Mouse (Mus musculus) stomach, embryonic 16.5 days (tissue): ENCODE results near the gene Fam189a1. TPM values are rescaled to one million over a fixed set of nuclear protein-coding genes. Genes with fewer than 3 reads are reported as not detected.

Experiments
- ATAC-seq: fragments of 200-750 bp; cut with Nextera tagmentation; 2 replicates; pipeline ENCODE4 v1.8.0; 2017; ENCODE audit warnings: moderate number of reproducible peaks, moderate TSS enrichment; ENCODE audit not compliant: insufficient read depth, low FRiP score
- H3K27ac ChIP-seq: fragments of 300-500 bp; sonication (generic); 2 replicates; pipeline ENCODE4 v1.5.1; 2014; ENCODE audit warnings: low read length
- H3K27me3 ChIP-seq: fragments of 300-500 bp; sonication (generic); 2 replicates; pipeline ENCODE4 v1.6.1; 2014; ENCODE audit warnings: low read length, control low read depth, mixed read lengths; ENCODE audit not compliant: control insufficient read depth, insufficient read depth
- H3K36me3 ChIP-seq: fragments of 300-500 bp; sonication (generic); 2 replicates; pipeline ENCODE4 v1.6.1; 2014; ENCODE audit warnings: low read length; ENCODE audit not compliant: control insufficient read depth, insufficient read depth
- H3K4me1 ChIP-seq: fragments of 300-500 bp; sonication (generic); 2 replicates; pipeline ENCODE4 v1.6.1; 2014; ENCODE audit warnings: low read length, control low read depth, mixed read lengths; ENCODE audit not compliant: control insufficient read depth, insufficient read depth
- H3K4me2 ChIP-seq: fragments of 300-500 bp; sonication (generic); 2 replicates; pipeline ENCODE4 v1.6.1; 2014; ENCODE audit warnings: low read depth, low read length, mixed read lengths
- H3K4me3 ChIP-seq: fragments of 300-500 bp; sonication (generic); replicated peaks from 2 replicates; pipeline ENCODE4 v1.5.1; 2014; ENCODE audit warnings: mild to moderate bottlenecking, low read length
- H3K9ac ChIP-seq: fragments of 300-500 bp; sonication (generic); 2 replicates; pipeline ENCODE4 v1.6.1; 2014; ENCODE audit warnings: low read length
- H3K9me3 ChIP-seq: fragments of 300-500 bp; sonication (generic); replicated peaks from 2 replicates; pipeline ENCODE4 v1.6.1; 2016; ENCODE audit warnings: low read length, control low read depth; ENCODE audit not compliant: control insufficient read depth
- WGBS: fragments of 180-500 bp; shearing (Covaris S2); extraction: QIAGEN DNeasy Blood & Tissue Kit; methylation state at CpG from one replicate; pipeline ENCODE4 v1.1.7; 2014; 5-methylcytosine and 5-hydroxymethylcytosine counted together
- polyA plus RNA-seq: library from polyadenylated mRNA; unstranded; fragments of >200 nt; fragmentation: Nextera tagmentation; extraction: Ambion mirVana; gene quantifications from 2 replicates; pipeline ENCODE4 v1.2.1, GENCODE M21; 2015

The Fam189a1 gene
- polyA plus RNA-seq, result 0.37 and 1.8 TPM in 2 replicates

DNA sequence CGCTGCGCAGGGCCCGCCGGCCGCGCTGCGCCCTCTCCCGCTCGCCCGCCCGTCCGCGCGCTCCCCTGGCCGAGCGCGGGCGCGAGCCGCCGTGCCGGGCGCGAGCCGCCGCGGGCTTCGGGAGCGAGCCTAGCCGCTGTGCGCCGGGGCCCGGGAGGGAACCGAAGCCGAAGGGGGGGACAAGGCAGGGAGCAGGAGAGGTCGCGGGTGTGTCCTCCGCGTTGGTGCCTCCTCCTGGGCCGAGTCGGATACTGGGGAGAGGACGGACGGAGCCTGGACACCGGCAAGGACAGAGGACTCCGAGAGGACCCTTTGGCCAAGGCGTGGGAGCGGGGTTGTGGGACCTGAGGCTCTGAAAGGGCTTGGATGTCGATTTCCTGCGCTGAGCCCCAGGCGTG, at the start of gene Fam189a1:
TSS of gene Fam189a1 (minus strand) at position 57 of the 398 bp plus-strand sequence.
- peak within 1 kb of the TSS; percentile 60 for H3K4me3 ChIP-seq
- peak within 1 kb of the TSS; percentile 68 for H3K9ac ChIP-seq
- H3K27me3 ChIP-seq, result peaks cover 40% of the 10 kb centered on the region
- H3K36me3 ChIP-seq, result no peaks in the 10 kb centered on the region
- H3K4me2 ChIP-seq, result peak within 1 kb of the TSS; percentile 98
- peak; percentile 68; the same call in 1 of the 2 replicates for ATAC-seq
- no peaks in the 10 kb centered on the region for H3K9me3 ChIP-seq
- no peaks in the 10 kb centered on the region for H3K4me1 ChIP-seq
- H3K27ac ChIP-seq, result no peak within 1 kb of the TSS
- WGBS, result 2% methylated on average over 49 of the region's 50 CpGs

DNA sequence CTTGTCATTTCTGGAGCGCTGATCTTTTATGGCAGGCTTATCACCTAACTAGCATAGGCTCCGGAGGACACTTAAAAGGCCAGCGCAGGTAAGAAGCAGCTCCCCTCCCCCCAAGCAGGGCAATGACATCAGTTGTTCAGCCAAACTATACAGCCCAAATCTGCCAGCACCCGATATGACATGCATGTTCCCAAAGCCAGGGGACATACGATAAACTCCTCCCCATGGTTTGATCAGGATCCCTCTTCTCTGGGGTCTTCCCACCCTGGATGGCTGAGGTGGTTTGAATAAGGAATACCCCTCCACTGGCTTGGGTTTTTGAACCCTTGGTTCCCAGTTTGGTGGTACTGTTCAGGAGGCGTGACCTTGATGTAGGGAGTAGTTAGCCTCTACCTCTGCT, 49.7 kb upstream of the Fam189a1 start:
- Histone ChIP-seq H3K27me3 (no peaks in the 10 kb centered on the region), H3K4me1 (no peaks in the 10 kb centered on the region), H3K36me3 (no peaks in the 10 kb centered on the region), H3K4me3 (no peak overlapping the region), H3K27ac (no peak overlapping the region), H3K9ac (no peak overlapping the region), H3K9me3 (no peaks in the 10 kb centered on the region), H3K4me2 (no peak overlapping the region)
- WGBS, result 86% methylated on average over 6 of the region's 6 CpGs
- no peak for ATAC-seq

DNA sequence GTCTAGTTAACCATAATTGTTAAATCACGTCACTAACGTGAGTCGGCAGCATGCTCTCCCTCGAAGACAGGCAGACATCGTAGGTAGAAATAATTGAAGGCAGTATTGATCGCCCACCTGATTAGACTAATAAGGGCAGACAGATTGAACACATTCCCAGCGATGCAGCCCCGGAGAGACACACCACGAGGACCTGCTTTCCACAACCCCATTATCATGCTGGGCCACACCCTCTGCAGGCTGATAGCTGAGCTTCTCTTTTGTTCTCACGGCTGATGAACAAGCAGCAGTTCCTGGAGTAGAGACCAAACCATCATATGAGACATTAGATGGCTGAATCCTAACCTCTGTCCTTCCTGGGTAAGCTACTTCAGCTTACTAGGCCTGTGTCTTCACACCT, 46.3 kb upstream of the Fam189a1 start:
- Histone ChIP-seq H3K9me3 (0 out of 2 replicates have a peak, but pooled peaks cover 5% of the 10 kb centered on the region), H3K4me2 (no peak overlapping the region), H3K9ac (no peak overlapping the region), H3K4me3 (no peak overlapping the region), H3K4me1 (no peaks in the 10 kb centered on the region), H3K27me3 (no peaks in the 10 kb centered on the region), H3K36me3 (no peaks in the 10 kb centered on the region), H3K27ac (no peak overlapping the region)
- no peak for ATAC-seq
- WGBS, result 80% methylated on average over 10 of the region's 10 CpGs

DNA sequence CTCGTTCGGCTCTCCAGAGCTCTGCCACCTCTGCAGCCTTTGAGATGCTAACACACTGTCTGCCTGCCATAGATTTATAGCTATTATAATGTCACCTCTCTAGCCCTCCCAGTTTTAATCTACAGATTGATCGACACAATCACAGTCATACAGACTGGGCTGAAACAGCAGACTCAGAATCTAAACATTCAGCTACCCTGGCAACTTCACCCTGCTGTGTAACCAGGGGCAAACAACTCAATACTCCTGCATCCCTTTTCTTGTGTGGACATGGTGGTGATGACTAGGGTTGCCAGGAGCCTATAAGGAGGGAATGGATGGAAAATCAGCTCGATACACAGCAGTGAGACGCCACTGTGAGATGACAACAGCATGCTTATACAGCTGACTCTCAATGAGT, 24.3 kb upstream of the Fam189a1 start:
- H3K9ac ChIP-seq, result no peak overlapping the region
- no peaks in the 10 kb centered on the region for H3K4me1 ChIP-seq
- no peaks in the 10 kb centered on the region for H3K36me3 ChIP-seq
- no peaks in the 10 kb centered on the region for H3K9me3 ChIP-seq
- WGBS, result 46% methylated on average over 5 of the region's 5 CpGs
- no peaks in the 10 kb centered on the region for H3K27me3 ChIP-seq
- ATAC-seq, result no peak
- H3K4me2 ChIP-seq, result no peak overlapping the region
- no peak overlapping the region for H3K27ac ChIP-seq
- no peak overlapping the region for H3K4me3 ChIP-seq

DNA sequence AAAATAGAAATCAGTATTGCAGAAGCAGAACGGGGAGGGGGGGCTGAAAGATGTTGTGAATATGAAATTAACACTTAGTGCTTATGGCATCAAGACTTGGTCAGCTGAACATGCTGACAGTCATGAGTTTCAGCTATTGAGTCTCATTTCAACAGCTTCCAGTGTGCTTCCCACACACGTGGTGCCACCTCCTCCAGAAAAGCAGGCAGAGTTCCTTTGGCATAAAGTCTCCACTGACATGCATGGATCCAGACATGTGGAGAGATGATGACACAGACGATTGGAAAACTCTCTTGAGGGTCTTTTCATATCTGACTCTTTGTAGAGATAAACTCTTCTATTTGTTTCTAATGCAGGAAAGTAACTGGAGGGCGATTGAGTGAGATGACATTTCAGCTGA, 14.4 kb upstream of the Fam189a1 start:
- Histone ChIP-seq H3K9ac (no peak overlapping the region), H3K4me3 (no peak overlapping the region), H3K36me3 (no peaks in the 10 kb centered on the region), H3K27ac (no peak overlapping the region), H3K4me1 (no peaks in the 10 kb centered on the region), H3K27me3 (no peaks in the 10 kb centered on the region), H3K4me2 (no peak overlapping the region), H3K9me3 (no peaks in the 10 kb centered on the region)
- WGBS, result 75% methylated on average over 4 of the region's 4 CpGs
- ATAC-seq, result no peak

DNA sequence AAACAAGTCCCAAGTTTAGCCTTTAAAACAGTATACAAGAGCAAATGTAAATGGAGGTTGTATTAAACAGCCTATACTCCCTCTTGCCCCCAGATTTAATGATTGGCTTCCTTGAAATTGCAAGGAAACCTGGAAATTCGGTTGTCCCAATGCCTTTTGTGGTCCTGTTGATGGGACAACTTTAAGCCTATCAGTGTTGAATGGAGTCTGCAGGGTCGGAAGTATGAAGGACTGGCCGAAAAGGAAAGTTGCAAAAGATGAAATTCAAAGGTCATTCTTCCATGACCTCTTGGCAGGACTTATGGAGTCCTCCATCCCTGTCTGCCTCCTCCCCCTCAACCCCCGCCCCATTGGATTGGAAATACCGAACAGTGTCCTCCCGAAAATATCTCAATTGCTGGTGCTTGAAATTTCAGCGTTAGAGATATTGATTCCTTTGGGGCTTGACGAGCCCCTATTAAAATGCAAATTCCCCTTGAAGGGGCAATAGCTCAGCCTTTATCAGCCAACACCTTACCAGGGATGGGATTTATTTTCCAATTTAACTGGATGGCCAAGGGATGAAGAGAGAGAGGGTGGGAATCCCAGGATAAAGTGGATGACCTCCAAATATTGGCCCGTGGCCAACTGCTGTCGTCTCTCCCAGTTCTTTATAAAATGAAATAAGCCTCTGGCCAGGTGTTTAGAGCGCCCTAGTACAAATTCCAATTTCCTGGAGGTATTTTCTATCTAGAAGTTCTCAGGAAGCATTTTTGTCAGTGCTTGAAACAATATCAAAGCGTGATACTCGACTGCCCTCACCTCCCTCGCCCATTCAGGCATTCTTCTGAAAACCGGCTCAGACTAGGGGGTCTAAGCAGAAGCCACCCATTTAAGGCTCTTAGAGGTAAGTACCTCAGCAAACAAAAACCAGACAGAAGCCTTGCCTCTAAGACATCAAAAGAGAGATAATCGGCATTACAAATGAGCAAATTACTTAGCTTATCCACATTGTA, 958 bp upstream of the Fam189a1 start:
- H3K27me3 ChIP-seq, result peaks cover 40% of the 10 kb centered on the region
- H3K4me1 ChIP-seq, result no peaks in the 10 kb centered on the region
- peak overlapping the region; percentile 60 for H3K4me3 ChIP-seq
- H3K36me3 ChIP-seq, result no peaks in the 10 kb centered on the region
- H3K27ac ChIP-seq, result no peak overlapping the region
- no peak for ATAC-seq
- peak overlapping the region; percentile 98 for H3K4me2 ChIP-seq
- no peak overlapping the region for H3K9ac ChIP-seq
- 16% methylated on average over 16 of the region's 16 CpGs for WGBS
- no peaks in the 10 kb centered on the region for H3K9me3 ChIP-seq

DNA sequence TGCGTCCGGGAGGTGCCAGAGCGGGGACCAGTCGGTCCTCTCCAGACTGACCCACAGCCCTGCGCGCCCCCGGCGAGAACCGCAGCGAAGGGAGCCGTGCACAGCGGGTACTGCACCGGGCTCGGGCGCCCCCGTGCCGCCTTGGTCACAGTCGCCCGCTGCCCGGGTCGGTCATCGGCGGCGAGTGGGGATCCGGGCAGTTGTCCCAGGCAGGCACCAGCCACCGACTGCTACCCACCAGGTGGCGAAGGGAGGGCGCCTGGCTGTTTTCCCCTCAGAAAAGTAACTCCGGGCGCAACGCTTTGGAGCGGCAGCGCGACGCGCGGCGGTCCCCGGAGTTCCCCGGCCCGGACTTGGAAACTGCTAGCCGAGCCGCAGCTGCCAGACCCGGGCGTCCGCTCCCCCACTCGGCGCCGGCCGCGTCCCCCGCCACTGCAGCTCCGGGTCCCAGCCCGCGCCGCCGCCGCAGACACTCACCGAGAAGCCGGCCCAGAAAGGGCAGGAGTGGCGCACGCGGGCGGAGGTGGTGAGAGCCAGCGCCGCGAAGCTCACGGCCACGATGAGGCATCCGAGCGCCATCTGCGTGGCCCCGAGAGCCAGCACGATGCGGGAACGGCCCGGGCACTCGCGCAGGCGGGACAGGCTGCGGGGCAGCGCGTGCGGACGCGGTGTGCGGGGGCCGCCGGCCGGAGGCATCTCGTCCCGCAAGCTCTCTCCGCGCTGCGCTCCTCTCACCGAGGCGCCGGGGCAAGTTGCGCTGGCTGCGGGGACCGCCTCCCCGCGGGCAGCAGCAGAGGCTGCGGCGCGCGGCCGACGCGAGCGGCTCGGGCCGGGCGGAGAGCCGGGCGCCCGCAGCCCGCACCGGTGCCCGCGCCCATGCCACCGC, 499 bp downstream of the Fam189a1 start:
- Histone ChIP-seq H3K9ac (peak overlapping the region; percentile 68), H3K27ac (no peak overlapping the region), H3K4me1 (no peaks in the 10 kb centered on the region), H3K27me3 (peaks cover 40% of the 10 kb centered on the region), H3K36me3 (no peaks in the 10 kb centered on the region), H3K4me2 (peak overlapping the region; percentile 98), H3K4me3 (peak overlapping the region; percentile 60), H3K9me3 (no peaks in the 10 kb centered on the region)
- under 1% methylated on average over 117 of the region's 122 CpGs for WGBS
- peak; percentile 35; the same call in 1 of the 2 replicates for ATAC-seq

DNA sequence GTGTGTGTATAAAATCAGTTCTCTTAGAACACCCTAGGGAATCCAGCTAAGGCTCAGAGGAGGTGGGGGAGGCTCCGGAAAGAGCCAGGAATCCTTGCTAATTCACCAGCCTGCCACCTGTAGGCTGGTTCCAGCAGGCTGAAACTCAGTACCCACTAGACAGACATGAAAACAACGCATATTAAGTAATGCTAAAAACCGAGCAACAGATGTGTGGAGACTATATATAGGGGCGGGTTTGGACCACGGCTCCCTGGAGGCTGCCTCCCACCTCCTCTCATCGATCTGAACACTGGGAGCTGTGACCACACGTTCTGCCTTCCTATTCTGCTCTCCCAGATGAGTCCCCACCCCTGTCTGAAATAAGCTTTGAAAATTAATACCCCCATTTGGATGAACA, 1.8 kb downstream of the Fam189a1 start:
- 13% methylated on average over 7 of the region's 7 CpGs for WGBS
- no peak overlapping the region for H3K9ac ChIP-seq
- ATAC-seq, result no peak
- H3K4me2 ChIP-seq, result no peak overlapping the region
- H3K4me1 ChIP-seq, result no peaks in the 10 kb centered on the region
- no peak overlapping the region for H3K27ac ChIP-seq
- no peaks in the 10 kb centered on the region for H3K36me3 ChIP-seq
- H3K27me3 ChIP-seq, result peaks cover 40% of the 10 kb centered on the region
- H3K4me3 ChIP-seq, result no peak overlapping the region
- no peaks in the 10 kb centered on the region for H3K9me3 ChIP-seq

DNA sequence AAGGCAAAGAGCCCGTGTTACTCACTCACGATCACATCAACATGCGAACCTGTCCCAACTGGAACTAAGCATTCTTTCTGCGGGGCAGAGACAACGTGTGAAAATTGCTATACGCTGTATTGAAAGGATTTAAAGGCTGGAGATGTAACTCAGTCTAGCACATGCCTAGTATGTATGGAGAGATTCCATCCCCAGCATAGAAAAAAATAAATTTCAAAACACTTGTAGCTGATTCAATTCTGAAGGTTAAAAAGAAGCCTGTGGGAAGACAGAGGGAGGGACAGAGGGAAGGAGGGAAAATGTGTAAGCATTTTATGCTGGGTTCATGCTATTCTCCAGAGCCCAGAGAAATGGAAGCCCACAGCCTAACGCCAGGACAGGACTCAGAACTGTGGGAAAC, 2.5 kb downstream of the Fam189a1 start:
- no peak for ATAC-seq
- no peaks in the 10 kb centered on the region for H3K9me3 ChIP-seq
- H3K4me1 ChIP-seq, result no peaks in the 10 kb centered on the region
- peaks cover 40% of the 10 kb centered on the region for H3K27me3 ChIP-seq
- no peak overlapping the region for H3K4me2 ChIP-seq
- WGBS, result 74% methylated on average over 7 of the region's 7 CpGs
- no peak overlapping the region for H3K9ac ChIP-seq
- no peak overlapping the region for H3K4me3 ChIP-seq
- H3K27ac ChIP-seq, result no peak overlapping the region
- no peaks in the 10 kb centered on the region for H3K36me3 ChIP-seq
